Mouse (Mus musculus): ENCODE measurements at regions not wholly inside any gene's neighbourhood (a gene's known extent, or its start where the extent isn't known, plus 50 kb on each side); places are given as distances from the start of the nearest gene placed in this dataset.

GRCm38 (mm10) chr19:50766171-50766570 is 87.7 kb upstream of the Sorcs1 start:
- peak; percentile 1 for DNase-seq (ENCODE audit: low read depth, low spot score)
